9 mouse cellular contexts compared by ENCODE assay signal in genomic region chr8:95320224-95321139, GRCm38 (mm10). TPM values are rescaled to one million over a fixed set of nuclear protein-coding genes. Genes with fewer than 3 reads are reported as not detected.
DNase-seq lines count a peak whose midpoint lies in the region; ATAC-seq and TF ChIP-seq lines count a peak whose summit lies in the region.
"Had no signal": no experiment of that assay in that cellular context is flagged by ENCODE, and none has a peak within 500 bp of the region (broad histone marks: within the 10 kb centered on the region; RNA-seq: fewer than 3 reads in every experiment).

No protein-coding gene starts in this region.

- peak; percentile 49; the same call in 1 of the 2 replicates for TF ChIP-seq CTCF in kidney, adult 2 months (conservative IDR thresholded peaks at IDR 0.05; ENCODE audit: insufficient read depth, insufficient read length, low read depth, low read length)
- TF ChIP-seq CTCF in olfactory bulb, adult 2 months (IDR thresholded peaks at IDR 0.05; ENCODE audit: insufficient read depth, low read depth, low read length) = no peak

- ATAC-seq in granulocyte monocyte progenitor cell, adult 5-6 weeks (replicated peaks; ENCODE audit: poor library complexity, severe bottlenecking) = peak; percentile 86
- peak; percentile 88 for ATAC-seq in lung, embryonic 16.5 days (ENCODE audit: low read depth)

- no peak for TF ChIP-seq POLR2A in kidney, adult 2 months (IDR thresholded peaks at IDR 0.05; ENCODE audit: low read depth, low read length)
- TF ChIP-seq POLR2A in olfactory bulb, adult 2 months (IDR thresholded peaks at IDR 0.05; ENCODE audit: insufficient read depth, low read depth, low read length) = no peak

- peak; percentile 93 for DNase-seq in heart, adult 11 months
- no peak for DNase-seq in heart, adult 8-10 months (ENCODE audit: low spot score)
- DNase-seq in cerebellum, adult 9-11 months = peak; percentile 51
- DNase-seq in kidney, adult 2 months = peak; percentile 90
- peak; percentile 69 to 79 for DNase-seq in thymus, postnatal 10 days (ENCODE audit: low spot score in 2 of 2)

- no peaks in the 10 kb centered on the region for H3K36me3 ChIP-seq in kidney, adult 2 months (ENCODE audit: control insufficient read depth, insufficient read depth, low read length)
- 0 out of 2 replicates have a peak, but pooled peaks cover 7% of the 10 kb centered on the region for H3K36me3 ChIP-seq in lung, embryonic 16.5 days (ENCODE audit: control insufficient read depth, insufficient read depth, low read length)

- no peaks in the 10 kb centered on the region for H3K9me3 ChIP-seq in lung, embryonic 16.5 days (ENCODE audit: control insufficient read depth, low read length)

- peaks cover 5% of the 10 kb centered on the region; the same call in 1 of the 2 replicates for H3K4me1 ChIP-seq in kidney, adult 2 months (ENCODE audit: control insufficient read depth, insufficient read depth, low read length)
- H3K4me1 ChIP-seq in lung, embryonic 16.5 days (replicated peaks; ENCODE audit: control insufficient read depth, insufficient read depth, low read length) = peaks cover 11% of the 10 kb centered on the region
- H3K4me1 ChIP-seq in olfactory bulb, adult 2 months (ENCODE audit: control insufficient read depth, insufficient read depth, low read length) = peaks cover 16% of the 10 kb centered on the region

- H3K9ac ChIP-seq in lung, embryonic 16.5 days (ENCODE audit: low read length) = peak overlapping the region; percentile 63

- 4% methylated on average over 41 of the region's 41 CpGs for WGBS in kidney, adult 2 months
- 2% methylated on average over 40 of the region's 41 CpGs for WGBS in lung, embryonic 16.5 days
- WGBS in olfactory bulb, adult 2 months = 7% methylated on average over 41 of the region's 41 CpGs

- H3K27me3 ChIP-seq in kidney, adult 2 months (replicated peaks; ENCODE audit: control insufficient read depth, insufficient read depth, low read length) = no peaks in the 10 kb centered on the region
- no peaks in the 10 kb centered on the region for H3K27me3 ChIP-seq in lung, embryonic 16.5 days (ENCODE audit: control insufficient read depth, insufficient read depth, low read depth, low read length)

- peak overlapping the region; percentile 34 for H3K4me3 ChIP-seq in kidney, adult 2 months (ENCODE audit: insufficient read depth, low read depth, low read length)
- H3K4me3 ChIP-seq in lung, embryonic 16.5 days (ENCODE audit: low read length) = peak overlapping the region; percentile 48
- peak overlapping the region; percentile 16 for H3K4me3 ChIP-seq in olfactory bulb, adult 2 months (ENCODE audit: insufficient read depth, low read depth, low read length)

- no peak overlapping the region for H3K27ac ChIP-seq in kidney, adult 2 months (ENCODE audit: insufficient read depth, low read depth, low read length)
- H3K27ac ChIP-seq in lung, embryonic 16.5 days (ENCODE audit: low read length) = peak overlapping the region; percentile 43; the same call in 1 of the 2 replicates
- no peak overlapping the region for H3K27ac ChIP-seq in olfactory bulb, adult 2 months (ENCODE audit: insufficient read depth, low read depth, low read length)

- H3K4me2 ChIP-seq in lung, embryonic 16.5 days (ENCODE audit: low read depth, low read length) = peak overlapping the region; percentile 90

RNA-seq across cellular contexts. Expression of gene Tepp, which starts 10.1 kb away (rescaled TPM):
- total RNA-seq in heart, adult 8-10 months (2022) = under 1 TPM in 1 of 4 experiments, not detected in 3; 0.57 TPM
- total RNA-seq in granulocyte monocyte progenitor cell, adult 5-6 weeks (2014; fragmentation: Nextera tagmentation) = not detected in 2 replicates
- not detected in 2 replicates for total RNA-seq in granulocyte monocyte progenitor cell, adult 5-6 weeks (2017)
- 0.22 and 0.41 TPM in 2 replicates for polyA plus RNA-seq in kidney, adult 2 months (2012; rRNA removed)
- polyA plus RNA-seq in lung, embryonic 16.5 days (2015; fragmentation: Nextera tagmentation; extraction: Ambion mirVana) = 0.45 and 0.80 TPM in 2 replicates
- polyA plus RNA-seq in olfactory bulb, adult 2 months (2012; ENCODE audit: insufficient read depth, insufficient read length, low replicate concordance, missing spikeins) = not detected in 2 replicates
- polyA plus RNA-seq: C2C12 had no signal

RNA-seq across cellular contexts. Expression of gene Zfp319, which starts 11.3 kb away (rescaled TPM):
- 1 to 10 TPM; 7.4 to 9.5 (median 7.9) TPM for total RNA-seq in heart, adult 8-10 months (2022)
- 5.4 and 6.9 TPM in 2 replicates for total RNA-seq in granulocyte monocyte progenitor cell, adult 5-6 weeks (2014; fragmentation: Nextera tagmentation)
- total RNA-seq in granulocyte monocyte progenitor cell, adult 5-6 weeks (2017) = 1.6 and 2.2 TPM in 2 replicates
- 6.2 and 6.5 TPM in 2 replicates for polyA plus RNA-seq in kidney, adult 2 months (2012; rRNA removed)
- 8.5 and 9.8 TPM in 2 replicates for polyA plus RNA-seq in lung, embryonic 16.5 days (2015; fragmentation: Nextera tagmentation; extraction: Ambion mirVana)
- polyA plus RNA-seq in olfactory bulb, adult 2 months (2012; ENCODE audit: insufficient read depth, insufficient read length, low replicate concordance, missing spikeins) = not detected in 2 replicates

RNA-seq across cellular contexts. Expression of gene Usb1, which starts 11.6 kb away (rescaled TPM):
- total RNA-seq in heart, adult 8-10 months (2022) = 10 to 100 TPM; 11.3 to 14.0 (median 13.2) TPM
- 41.5 and 44.1 TPM in 2 replicates for total RNA-seq in granulocyte monocyte progenitor cell, adult 5-6 weeks (2014; fragmentation: Nextera tagmentation)
- 31.4 and 36.8 TPM in 2 replicates for total RNA-seq in granulocyte monocyte progenitor cell, adult 5-6 weeks (2017)
- 27.7 and 29.8 TPM in 2 replicates for polyA plus RNA-seq in kidney, adult 2 months (2012; rRNA removed)
- 39.6 and 45.5 TPM in 2 replicates for polyA plus RNA-seq in lung, embryonic 16.5 days (2015; fragmentation: Nextera tagmentation; extraction: Ambion mirVana)
- polyA plus RNA-seq in olfactory bulb, adult 2 months (2012; ENCODE audit: insufficient read depth, insufficient read length, low replicate concordance, missing spikeins) = not detected in 2 replicates

RNA-seq across cellular contexts. Expression of gene Cngb1, which starts 14.1 kb away (rescaled TPM):
- total RNA-seq in heart, adult 8-10 months (2022) = under 1 TPM; 0.14 to 0.63 (median 0.52) TPM
- total RNA-seq in granulocyte monocyte progenitor cell, adult 5-6 weeks (2014; fragmentation: Nextera tagmentation) = 8.2 and 8.5 TPM in 2 replicates
- 8.6 and 10.0 TPM in 2 replicates for total RNA-seq in granulocyte monocyte progenitor cell, adult 5-6 weeks (2017)
- polyA plus RNA-seq in kidney, adult 2 months (2012; rRNA removed) = 0.38 and 1.1 TPM in 2 replicates
- 0.94 and 1.6 TPM in 2 replicates for polyA plus RNA-seq in lung, embryonic 16.5 days (2015; fragmentation: Nextera tagmentation; extraction: Ambion mirVana)
- polyA plus RNA-seq in olfactory bulb, adult 2 months (2012; ENCODE audit: insufficient read depth, insufficient read length, low replicate concordance, missing spikeins) = not detected in 2 replicates

RNA-seq across cellular contexts. Expression of gene Mmp15, which starts 31.6 kb away (rescaled TPM):
- total RNA-seq in heart, adult 8-10 months (2022) = 10 to 100 TPM; 57.6 to 63.2 (median 58.0) TPM
- total RNA-seq in granulocyte monocyte progenitor cell, adult 5-6 weeks (2014; fragmentation: Nextera tagmentation) = not detected in 2 replicates
- total RNA-seq in granulocyte monocyte progenitor cell, adult 5-6 weeks (2017) = 0.13 and 0.21 TPM in 2 replicates
- polyA plus RNA-seq in kidney, adult 2 months (2012; rRNA removed) = 5.3 and 5.6 TPM in 2 replicates
- 13.1 and 14.1 TPM in 2 replicates for polyA plus RNA-seq in lung, embryonic 16.5 days (2015; fragmentation: Nextera tagmentation; extraction: Ambion mirVana)
- polyA plus RNA-seq in olfactory bulb, adult 2 months (2012; ENCODE audit: insufficient read depth, insufficient read length, low replicate concordance, missing spikeins) = not detected in 2 replicates
